Mouse (Mus musculus): ENCODE data around the gene Gpc2.
A peak's percentile ranks its signal among the peaks of the same experiment; 100 is the strongest.

Gpc2 gene

GRCm38 (mm10) chr5:138279585-138280424, at the start of gene Gpc2, which contains the start of the genes Gm43720 and Stag3:
Gpc2 (minus strand) TSS chr5:138280005.
Gm43720 (minus strand) TSS chr5:138279958.
Stag3 (plus strand) TSS chr5:138280240.
- DNase-seq = peak; percentile 32

- no peak for DNase-seq
Observed at GRCm38 (mm10) chr5:138312795-138313194, 33.0 kb upstream of the Gpc2 start.

- no peak for DNase-seq
Observed at GRCm38 (mm10) chr5:138299613-138300012, 19.8 kb upstream of the Gpc2 start.

GRCm38 (mm10) chr5:138294158-138294557, 14.4 kb upstream of the Gpc2 start:
- DNase-seq = no peak

- no peak for DNase-seq
Observed at GRCm38 (mm10) chr5:138291638-138292037, 11.8 kb upstream of the Gpc2 start.

GRCm38 (mm10) chr5:138287861-138288260, 8.1 kb upstream of the Gpc2 start:
- DNase-seq = no peak

GRCm38 (mm10) chr5:138283540-138283939, 3.7 kb upstream of the Gpc2 start:
- DNase-seq = no peak

GRCm38 (mm10) chr5:138281798-138282197, 2.0 kb upstream of the Gpc2 start:
- DNase-seq = no peak

GRCm38 (mm10) chr5:138280829-138281228, 1.0 kb upstream of the Gpc2 start:
- no peak for DNase-seq

- DNase-seq = no peak
Observed at GRCm38 (mm10) chr5:138280425-138280768, 592 bp upstream of the Gpc2 start.

- DNase-seq = no peak
Observed at GRCm38 (mm10) chr5:138277994-138278393, 1.8 kb downstream of the Gpc2 start.

GRCm38 (mm10) chr5:138275216-138276050, 4.4 kb downstream of the Gpc2 start:
- no peak for DNase-seq

GRCm38 (mm10) chr5:138274186-138274585, 5.6 kb downstream of the Gpc2 start:
- no peak for DNase-seq

GRCm38 (mm10) chr5:138272409-138272923, 7.3 kb downstream of the Gpc2 start, which contains the start of gene Gal3st4:
Gal3st4 (minus strand) TSS chr5:138272840.
- no peak for DNase-seq

GRCm38 (mm10) chr5:138271232-138271631, 8.6 kb downstream of the Gpc2 start:
- no peak for DNase-seq

- no peak for DNase-seq
Observed at GRCm38 (mm10) chr5:138268980-138269379, 10.8 kb downstream of the Gpc2 start.

GRCm38 (mm10) chr5:138267114-138267513, 12.7 kb downstream of the Gpc2 start:
- no peak for DNase-seq

- no peak for DNase-seq
Observed at GRCm38 (mm10) chr5:138265712-138266111, 14.1 kb downstream of the Gpc2 start.

GRCm38 (mm10) chr5:138264207-138264578, 15.6 kb downstream of the Gpc2 start:
- no peak for DNase-seq

- DNase-seq = peak; percentile 88
Observed at GRCm38 (mm10) chr5:138263260-138264206, 16.3 kb downstream of the Gpc2 start, which contains the start of gene BC037034. BC037034 (minus strand) TSS chr5:138264033.

GRCm38 (mm10) chr5:138262582-138263240, 17.1 kb downstream of the Gpc2 start:
- DNase-seq = no peak

GRCm38 (mm10) chr5:138262001-138262400, 17.8 kb downstream of the Gpc2 start:
- no peak for DNase-seq

Measured in cerebellum, adult 11 months (tissue).